Mouse (Mus musculus) cerebellum, adult (tissue): ENCODE data around the gene Klhdc4.
A peak's percentile ranks its signal among the peaks of the same experiment; 100 is the strongest.

Experiments used
- ATAC-seq: cut with Nextera tagmentation; 2 replicates; pipeline ENCODE4 v1.9.2; 2017; ENCODE audit warnings: mild to moderate bottlenecking, moderate library complexity, mixed read lengths; ENCODE audit not compliant: insufficient number of reproducible peaks, low FRiP score, low TSS enrichment

The Klhdc4 gene

DNA sequence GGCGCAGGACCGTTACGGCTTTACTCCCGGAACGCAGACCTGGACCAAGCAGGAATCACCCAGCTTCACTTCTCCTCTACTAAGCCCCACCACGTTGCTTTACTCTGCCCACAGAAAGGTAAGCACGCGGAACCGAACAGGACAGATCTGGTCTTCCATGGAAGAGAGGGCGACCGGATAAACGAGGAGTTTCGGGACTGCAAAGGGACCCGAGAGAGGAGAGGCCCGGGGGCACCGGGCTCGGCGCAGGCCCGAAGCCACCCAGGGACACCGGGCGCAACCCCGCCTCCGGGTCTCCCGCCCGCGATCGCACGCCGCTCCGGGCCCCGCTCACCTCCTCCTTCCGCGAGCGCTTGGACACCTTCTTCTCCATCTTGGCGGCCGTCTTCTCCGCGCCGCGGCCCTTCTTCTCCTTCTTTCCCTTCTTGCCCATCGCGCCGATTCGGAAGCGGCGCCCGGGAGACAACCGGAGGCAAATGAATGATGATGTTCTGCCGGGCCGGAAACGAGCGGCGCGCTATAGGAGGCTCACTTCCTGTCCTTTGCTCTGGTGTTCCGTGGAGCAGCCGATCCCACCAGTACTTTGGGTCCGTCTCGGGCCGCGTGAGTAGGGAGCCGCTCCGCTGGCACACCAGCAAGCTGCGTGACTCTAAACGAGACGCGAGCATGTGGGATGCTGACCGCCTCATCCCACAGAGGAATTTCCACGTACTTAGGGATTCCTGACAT, at the start of gene Klhdc4:
TSS of gene Klhdc4 (minus strand) at position 522 of the 729 bp plus-strand sequence.
- peak; percentile 94; the same call in 1 of the 2 replicates for ATAC-seq

DNA sequence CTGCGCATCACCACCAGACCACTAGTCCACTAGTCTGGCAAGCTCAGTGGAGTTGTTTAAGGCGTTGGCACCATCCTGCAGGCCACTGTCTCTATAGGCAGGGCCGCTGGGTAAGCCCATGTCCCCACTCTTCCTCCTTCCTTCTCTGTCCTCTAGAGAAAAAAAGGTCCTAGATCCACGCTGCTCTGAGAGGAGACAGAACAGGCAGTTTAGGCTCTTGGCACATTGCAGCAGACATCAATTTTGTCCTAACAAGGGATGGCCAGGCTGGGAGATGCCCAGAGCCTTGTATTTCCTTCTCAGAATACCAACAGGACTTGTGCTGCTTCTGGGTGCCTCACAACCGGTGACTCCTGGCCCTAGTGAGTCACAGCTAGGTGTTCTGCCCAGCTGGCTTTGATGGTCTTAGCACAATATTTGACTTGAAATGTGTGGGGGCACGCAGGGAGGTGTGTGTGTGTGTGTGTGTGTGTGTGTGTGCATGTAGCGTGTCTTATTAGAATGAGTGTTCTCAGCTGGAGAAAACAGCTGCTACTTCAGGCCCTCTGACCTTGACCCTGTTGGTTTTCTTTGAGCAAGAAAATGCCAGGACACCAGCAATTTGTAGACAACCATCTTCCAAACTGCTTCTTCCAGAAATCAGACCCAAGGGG, 48.6 kb upstream of the Klhdc4 start:
- ATAC-seq = no peak

DNA sequence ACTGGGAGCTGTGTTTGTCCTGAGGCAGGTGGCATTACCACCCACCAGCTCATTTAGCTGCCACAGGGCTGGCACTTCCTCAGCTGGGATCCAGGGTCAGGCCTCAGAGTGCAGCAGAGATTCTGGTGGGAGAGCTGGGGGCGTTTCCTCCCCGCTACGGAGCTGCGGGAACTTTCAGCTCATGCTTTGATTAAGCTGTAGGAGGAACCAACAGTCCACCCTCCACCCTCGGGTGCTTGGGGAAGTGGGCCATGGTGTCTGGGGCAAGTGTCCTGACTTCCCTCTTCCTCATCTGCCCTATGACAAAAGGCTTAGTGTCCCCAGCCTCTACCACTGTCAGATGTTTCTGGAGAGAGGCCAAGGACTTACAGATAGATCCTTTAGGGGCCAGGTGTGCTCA, 47.8 kb upstream of the Klhdc4 start:
- ATAC-seq = no peak

DNA sequence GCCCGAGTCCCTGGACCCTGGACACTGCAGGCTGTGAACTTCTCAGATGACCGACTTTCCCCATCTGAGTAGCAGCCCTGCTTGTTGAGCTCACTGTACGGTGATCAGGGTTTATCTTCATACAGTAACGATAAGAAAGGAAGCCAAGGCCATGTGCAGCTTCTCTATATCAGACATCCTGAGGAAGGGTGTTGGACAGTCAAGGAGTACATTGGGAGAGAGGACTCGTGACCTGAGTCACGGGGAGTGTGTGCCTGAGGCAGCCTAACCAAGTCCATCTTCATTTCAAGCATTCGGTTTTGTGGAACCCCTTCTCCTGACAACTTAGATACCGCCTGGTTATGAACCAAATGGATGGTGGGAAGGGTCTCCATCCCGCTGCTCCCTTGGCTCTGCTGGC, 46.1 kb upstream of the Klhdc4 start:
- no peak for ATAC-seq

DNA sequence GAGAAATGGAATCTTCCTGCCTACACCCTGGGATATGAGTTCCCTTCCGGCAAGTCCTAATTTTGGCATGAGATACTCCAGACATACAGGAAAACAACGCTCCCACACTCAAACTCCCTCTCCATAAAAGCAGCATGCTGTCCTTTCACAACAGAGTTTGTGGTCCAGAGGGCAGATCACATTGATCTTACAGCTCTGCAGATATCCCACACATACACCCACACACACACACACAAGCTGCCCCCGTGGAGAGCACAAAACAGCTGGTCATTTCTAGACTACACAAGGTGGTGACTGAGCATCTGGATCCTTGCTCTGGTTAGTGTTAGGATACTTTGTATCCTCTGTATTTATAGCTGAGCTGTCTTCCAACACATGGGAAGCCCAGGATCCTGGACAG, 45.7 kb upstream of the Klhdc4 start:
- ATAC-seq = no peak

DNA sequence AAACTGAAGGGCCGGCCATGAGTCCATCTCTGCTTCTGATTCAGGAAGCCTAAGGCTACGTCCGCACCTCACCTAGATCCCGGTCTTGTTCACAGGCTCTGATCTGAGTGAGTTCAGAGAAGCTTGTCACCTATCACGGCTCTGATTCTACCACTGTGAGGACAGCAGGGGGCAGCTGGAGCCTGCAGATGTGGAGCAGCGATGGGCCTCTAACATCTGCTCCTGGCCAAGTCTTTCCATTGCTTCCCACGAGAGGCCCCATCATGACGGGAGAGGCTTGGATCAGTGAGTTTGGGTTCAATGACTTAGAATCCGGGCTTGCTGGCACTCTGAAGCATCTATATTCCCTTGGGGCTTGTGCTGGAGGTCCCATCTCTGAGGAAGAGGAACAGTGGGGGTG, 44.7 kb upstream of the Klhdc4 start:
- ATAC-seq = no peak

DNA sequence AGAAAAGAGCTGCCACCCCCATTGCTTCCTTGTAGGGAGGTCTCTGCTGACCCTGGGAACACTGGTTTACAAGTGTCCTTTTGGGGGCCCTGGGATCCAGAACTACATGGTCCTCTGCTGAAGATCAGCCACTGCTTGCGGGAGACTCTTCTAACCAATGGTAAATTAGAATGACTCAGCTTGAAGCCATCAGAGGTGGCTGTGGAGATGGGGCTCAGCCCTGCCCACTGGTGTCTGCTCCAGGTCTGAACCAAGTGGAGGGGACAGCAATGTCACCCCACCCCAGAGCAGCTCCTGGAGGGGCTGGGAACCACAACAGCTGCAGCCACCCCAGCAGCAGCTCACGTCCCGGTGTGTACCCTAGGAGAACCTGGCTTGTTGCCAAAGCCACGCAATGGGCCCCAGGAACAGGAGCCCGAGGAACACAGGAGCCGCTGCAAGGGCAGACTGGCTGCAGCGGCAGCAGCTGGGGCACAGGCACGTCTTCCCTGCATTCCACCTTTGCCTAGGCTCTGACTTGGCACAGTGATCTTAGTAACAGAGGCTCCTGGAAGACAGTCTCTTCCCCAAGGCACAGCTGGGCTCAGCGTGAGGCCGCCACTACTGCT, 42.6 kb upstream of the Klhdc4 start:
- ATAC-seq = no peak

DNA sequence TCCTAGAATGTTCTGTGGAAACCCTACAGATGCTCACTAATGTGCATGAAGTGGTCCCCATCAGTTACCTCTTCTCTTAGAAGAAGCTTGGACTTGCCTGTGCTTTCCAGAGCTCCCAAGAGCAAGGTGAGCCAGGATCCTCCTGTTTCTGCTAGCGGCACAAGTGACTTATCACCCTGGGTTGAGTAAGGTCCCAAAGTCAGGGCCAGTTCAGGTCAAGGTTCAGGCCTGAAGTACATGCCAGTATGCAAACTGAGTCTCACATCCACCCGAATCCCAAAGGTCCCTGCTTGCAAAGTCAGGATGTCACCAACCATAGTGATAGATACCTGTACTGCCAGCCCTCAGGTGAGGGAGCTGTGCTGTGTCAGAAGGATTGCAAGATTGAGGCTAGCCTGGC, 40.8 kb upstream of the Klhdc4 start:
- no peak for ATAC-seq

DNA sequence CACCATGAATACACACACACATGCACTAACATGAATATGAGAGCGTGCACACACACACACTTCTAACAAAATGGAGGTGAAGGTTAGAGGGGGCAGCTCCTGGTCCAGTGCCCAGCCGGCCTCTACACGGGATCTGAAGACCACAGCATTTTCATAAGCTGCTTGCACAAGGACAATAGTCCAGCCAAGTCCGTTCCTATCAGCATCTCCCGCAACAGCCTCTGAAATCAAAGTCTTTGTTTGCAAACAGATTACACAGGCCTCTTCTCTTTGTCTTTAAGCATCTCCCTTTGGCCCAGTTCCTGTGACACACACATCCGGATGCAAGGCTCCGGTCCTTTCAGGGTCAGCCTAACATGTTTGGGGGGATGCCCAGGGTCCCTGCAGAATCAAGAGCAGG, 39.5 kb upstream of the Klhdc4 start:
- no peak for ATAC-seq

DNA sequence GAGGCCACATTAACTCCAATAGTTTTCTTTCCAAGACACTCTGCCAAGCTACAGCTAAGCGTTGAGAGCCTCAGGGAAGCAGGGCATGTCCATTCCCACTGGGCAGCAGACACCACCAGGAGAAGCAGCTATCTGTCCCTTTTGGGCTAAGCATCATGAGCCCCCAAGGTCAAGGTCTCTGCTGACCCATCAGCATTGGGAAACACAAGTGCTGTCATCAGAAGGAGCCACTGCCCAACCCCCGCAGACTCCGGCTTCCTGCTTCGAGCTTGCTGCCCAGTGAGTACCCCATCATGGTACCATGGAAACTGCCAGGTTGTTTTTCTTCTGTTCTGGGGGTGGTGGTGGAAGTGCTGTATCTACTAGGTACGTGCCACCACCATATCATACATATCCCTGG, 38.8 kb upstream of the Klhdc4 start:
- ATAC-seq = no peak

DNA sequence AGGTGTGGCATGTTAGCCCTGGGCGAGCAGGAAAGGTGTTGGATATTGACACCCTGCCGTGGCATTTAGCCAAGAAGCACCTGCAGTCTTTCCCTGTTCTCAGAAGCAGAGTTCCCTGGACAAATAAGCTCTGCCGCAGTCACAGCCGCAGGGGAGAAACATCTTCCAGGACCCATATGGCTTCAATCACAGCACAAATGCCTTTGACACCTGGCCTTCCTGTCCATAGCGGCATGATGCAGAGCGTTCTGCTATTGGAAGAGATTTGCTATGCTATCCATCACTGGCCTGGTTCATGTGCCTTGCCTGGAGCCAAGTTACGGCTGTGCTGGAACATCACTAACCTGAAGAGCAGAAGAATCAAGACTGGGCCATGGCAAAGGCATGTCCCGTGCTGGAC, 36.0 kb upstream of the Klhdc4 start:
- ATAC-seq = no peak

DNA sequence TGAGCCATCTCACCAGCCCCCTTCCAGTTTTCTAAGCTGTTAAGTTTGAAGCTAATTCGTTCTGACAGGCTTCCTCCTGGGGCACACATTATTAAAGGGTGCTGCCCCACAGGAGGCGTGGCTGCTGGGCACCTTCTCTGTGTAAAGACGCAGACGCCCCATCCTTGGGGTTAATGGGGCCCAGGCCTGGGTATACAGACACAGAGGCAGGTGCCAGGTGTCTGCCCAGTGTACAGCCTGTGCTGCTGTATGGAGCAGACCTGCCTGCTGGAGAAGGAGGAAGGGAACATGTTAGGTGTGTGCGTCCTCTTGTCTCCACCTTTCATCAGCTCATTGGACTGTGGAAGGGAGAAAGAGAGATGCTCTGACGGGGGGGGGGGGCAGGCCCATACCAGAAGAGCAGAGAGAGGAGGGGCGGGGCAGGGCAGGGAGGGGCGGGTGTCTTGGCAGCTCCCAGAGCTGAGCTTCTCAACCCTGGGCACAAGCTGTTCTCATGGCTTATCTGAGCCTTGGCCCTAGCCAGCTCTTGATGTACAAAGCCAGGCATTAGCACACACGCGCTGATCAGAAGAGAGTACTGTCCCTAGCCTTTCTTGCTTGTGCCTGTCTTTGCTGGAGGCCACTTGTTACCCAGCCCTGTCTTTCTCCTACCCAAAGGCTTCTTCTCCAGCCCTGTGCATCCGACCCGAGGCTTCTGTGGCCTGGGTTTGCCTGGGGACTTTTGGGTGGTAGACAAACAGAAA, 32.6 kb upstream of the Klhdc4 start:
- ATAC-seq = 0 out of 2 replicates have a peak, but pooled peaks have one; percentile 46

DNA sequence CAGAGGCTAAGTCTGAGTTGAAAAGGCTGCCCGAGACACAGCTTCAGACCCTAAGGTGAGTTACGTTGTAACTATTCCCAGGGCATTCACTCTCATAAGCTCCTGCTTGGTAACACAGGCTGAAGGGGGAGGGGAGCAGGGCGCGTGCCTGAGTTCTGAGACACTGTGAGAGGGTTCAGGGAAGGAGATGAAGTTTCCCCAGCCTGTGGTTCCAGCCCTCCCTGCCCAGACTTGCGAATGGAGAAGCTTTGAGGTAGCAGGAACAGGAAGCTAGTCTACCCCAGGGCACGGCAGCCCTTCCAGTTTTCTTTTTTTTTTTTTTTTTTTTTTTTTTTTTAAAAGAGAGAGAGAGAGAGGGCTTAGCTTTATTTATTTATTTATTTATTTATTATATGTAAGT, 31.9 kb upstream of the Klhdc4 start:
- ATAC-seq = no peak

DNA sequence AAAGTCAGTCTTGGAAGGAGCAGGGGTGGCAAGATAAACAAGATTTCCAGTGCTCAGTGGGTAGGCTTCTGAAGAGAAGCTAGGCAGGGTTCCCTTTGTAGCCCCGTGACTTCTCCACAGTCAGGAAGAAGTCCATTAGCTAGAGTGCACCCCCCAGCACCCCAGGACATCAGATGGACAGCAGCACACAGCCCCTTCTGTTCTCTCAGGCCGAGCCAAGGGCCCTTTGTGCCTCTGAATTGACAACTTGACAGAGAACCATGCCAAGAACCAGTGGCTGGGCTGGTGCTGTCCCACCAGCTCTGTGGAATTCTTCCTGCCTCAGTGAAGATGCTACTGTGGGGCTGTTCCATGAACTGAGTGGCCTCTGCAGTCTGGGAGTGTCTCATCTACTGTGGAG, 28.4 kb upstream of the Klhdc4 start:
- peak; percentile 36; the same call in 1 of the 2 replicates for ATAC-seq

DNA sequence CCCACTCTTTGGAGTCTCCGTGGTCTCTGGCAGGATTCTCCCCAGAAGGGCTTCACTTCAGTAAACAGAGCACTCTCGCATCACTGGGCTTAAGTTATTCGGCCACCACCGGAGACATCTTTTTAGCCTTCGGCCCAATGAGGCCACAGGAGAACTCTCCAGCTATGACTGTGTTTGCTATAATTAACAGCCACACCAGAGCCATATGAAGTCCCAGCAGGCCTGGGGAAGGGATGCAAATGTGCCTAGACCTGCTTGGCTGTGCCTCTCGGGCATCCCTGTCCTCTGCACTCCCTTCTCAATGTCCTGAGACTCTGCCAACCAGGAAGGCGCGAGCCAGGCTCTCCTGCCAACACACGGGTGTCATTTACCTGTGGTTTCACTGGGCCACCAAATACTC, 28.0 kb upstream of the Klhdc4 start:
- peak; percentile 92 for ATAC-seq

DNA sequence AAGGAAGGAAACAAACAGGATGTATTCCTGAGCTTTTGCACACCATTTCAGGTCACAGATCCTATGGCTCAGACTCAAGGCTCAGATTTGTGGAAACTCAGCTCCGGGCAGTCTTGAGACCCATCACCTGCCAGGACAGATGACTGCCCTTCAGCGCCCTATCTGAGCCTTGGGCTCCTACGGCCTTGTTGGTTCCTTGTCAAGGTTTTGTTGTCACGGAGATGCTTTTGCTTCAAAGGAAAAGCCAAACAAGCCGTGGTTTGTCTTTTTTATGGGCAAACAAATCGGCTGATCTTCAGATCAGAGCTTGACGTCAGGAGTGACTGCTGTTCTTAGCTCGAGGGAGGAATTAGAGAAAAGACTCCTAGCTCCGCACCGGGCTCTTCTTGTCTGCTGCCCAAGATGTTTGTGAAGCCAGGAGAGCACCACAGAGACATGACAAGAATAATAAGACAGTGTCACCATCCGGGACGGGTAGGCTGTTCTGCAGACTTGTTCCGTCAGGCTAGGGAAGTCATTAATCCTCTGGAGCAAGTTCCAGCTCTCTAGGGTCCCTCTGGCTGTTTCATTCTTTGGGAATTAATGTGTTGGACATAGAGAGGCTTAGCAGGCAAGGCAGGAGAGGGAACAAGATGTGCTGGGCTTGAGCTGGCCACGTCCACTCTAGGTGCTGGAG, 26.8 kb upstream of the Klhdc4 start:
- ATAC-seq = no peak

DNA sequence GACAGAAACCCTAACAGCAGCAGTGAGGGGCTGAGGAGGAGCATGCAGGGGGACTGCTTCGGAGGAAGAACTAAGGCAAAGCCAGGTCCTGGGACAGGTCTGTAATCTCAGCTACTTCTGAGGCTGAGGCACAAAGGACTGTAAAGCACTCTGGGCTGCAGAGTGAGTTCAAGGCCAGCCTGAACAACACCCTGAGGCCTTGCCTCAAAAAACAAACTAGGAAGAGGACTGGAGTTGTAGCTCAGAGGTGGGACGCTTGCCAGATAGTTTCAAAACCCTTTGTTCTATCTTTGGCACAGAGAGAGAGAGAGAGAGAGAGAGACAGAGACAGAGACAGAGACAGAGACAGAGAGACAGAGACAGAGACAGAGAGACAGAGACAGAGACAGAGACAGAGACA, 24.2 kb upstream of the Klhdc4 start:
- no peak for ATAC-seq

DNA sequence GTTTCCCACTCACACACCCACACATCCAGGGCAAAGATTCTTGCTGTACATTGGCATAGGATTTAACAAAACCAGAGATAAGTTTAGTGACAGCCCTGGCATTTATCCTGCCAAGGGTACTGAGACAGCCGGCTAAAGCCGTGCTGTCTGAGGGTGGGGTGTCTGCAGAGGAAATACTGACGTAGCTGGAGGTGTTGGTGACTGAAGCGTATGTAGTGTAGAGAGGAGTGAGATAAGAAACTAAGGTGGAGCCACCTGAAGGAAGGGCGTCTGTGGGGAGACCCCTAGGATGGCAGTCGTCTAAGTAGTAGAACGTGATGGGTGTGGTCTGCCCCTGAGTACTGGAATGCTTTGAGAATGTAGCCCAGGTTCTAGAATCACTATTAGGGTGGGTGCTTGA, 23.1 kb upstream of the Klhdc4 start:
- no peak for ATAC-seq

DNA sequence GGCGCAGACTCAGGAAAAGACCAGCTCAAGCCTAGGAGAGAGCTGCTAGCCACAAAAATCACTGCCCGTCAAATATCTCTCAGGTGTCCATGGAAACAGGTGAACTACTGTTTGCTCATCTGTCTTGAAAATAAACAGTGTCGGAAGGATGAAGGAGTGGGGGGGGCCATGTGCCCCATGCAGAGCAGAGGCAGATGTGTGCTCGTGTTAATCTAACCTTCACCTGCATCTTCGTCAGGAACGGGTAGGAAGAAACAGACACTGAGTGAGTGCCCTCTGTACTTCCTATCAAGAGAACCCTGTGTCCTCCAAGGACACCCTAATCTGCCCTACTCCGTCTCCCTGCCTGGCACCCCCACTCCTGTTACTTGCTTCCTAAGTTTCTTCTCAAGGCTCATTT, 22.3 kb upstream of the Klhdc4 start:
- ATAC-seq = no peak

DNA sequence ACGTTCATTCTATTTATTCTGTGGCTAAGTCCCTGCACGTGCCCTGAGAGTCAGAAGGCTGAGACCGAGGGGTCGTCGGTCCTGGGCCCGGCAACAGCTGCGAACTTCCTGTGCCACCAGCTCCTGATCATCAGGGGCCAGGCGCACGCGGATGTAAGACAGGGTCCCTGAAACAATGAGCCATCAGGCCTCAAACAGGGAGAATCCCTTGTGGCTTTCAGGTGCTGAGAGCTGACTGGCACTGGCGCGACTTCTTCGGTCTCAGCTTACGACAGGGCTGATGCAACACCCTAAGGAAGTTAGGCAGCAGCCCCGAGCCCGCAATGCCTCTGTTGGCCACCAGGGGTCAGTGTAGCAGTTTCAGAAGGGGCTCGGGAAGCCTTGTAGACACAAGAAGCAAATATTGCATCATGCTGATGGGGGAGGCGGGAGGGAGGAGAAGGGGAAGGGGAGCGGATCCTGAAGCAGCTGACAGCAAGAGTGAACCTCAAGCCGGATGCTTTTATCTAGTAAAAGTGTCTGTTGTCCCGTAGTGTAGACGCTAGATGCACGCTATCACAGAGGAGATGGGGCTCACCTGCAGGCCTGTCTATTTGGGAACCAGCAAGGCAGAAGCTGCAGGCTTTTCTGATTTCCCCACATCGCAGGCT, 21.6 kb upstream of the Klhdc4 start:
- peak; percentile 70 for ATAC-seq
